Mouse (Mus musculus): ENCODE measurements around the gene Pmm1. TPM values are rescaled to one million over a fixed set of nuclear protein-coding genes. Genes with fewer than 3 reads are reported as not detected.
A peak's percentile ranks its signal among the peaks of the same experiment; 100 is the strongest.

Pmm1 gene
- total RNA-seq, 1 experiment from 2014 or later = 13.4 TPM

DNA sequence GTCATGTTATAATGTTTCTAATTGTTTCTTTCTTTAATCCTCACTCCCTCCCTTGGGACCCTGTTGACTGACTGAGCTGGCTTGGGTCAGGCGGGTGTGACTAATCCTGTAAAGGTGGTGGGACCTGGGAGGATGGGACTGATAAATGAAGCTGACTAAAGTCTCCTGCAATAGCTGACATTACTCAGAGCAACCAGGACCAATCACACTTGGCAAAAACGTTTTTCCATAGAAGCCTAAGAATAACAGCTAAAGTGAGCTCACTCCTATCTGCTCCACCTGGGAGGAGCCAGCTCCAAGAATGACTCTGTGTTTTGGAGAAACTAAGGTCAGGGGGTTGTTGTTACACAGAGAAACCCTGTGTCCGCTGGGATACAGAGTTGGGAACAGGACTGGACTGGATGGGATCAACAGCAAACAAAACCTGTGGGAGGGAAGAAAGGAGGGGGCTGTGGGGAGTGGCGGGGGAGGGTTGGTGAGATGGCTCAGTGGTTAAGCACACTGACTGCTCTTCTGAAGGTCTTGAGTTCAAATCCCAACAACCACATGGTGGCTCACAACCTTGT is 4.3 kb upstream of the Pmm1 start:
- ATAC-seq (replicated peaks in 1 of 2; ENCODE audit: insufficient read depth in 1 of 2, low FRiP score in 2 of 2, low TSS enrichment in 1 of 2, low read depth in 1 of 2, poor library complexity in 2 of 2, severe bottlenecking in 2 of 2) = no peak

DNA sequence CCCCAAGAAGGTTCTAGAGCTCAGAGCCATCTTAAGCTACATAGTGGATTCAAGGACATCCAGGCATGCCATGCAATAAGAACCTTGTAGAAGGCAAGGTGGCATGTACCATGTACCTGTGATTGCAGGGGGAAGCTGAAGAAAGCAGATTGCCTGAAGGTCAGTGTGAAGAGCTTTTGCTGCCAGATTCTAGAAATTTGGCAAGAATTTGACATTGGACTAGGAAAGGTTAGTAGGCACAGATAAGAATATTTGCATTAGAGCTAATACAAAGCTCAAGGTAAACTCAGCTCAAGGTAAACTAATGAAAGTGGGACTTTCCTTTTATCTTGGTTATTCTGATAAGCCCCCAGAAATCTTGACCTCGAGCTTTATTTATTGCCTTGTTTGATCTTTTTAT is 3.5 kb upstream of the Pmm1 start:
- no peak for ATAC-seq (replicated peaks in 1 of 2; ENCODE audit: insufficient read depth in 1 of 2, low FRiP score in 2 of 2, low TSS enrichment in 1 of 2, low read depth in 1 of 2, poor library complexity in 2 of 2, severe bottlenecking in 2 of 2)

DNA sequence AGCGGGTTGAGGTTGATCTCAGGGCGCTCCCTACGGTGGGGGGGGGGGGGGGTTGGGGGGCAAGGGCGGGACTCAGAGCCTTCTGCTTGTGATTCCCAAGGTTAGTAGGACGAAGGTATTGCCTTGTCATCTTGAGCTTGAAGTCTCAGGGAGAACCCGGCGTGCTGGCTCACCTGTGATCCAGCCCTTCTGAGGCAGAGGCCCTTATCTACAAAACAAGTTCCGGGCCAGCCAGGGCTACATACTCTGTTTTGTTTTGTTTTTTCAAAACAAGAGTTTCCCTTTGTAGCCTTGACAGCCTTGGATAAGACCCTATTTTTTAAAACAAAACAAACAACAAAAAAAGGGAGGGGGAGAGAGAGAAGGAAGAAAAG is 335 bp upstream of the Pmm1 start:
- ATAC-seq (replicated peaks in 1 of 2; ENCODE audit: insufficient read depth in 1 of 2, low FRiP score in 2 of 2, low TSS enrichment in 1 of 2, low read depth in 1 of 2, poor library complexity in 2 of 2, severe bottlenecking in 2 of 2) = no peak

DNA sequence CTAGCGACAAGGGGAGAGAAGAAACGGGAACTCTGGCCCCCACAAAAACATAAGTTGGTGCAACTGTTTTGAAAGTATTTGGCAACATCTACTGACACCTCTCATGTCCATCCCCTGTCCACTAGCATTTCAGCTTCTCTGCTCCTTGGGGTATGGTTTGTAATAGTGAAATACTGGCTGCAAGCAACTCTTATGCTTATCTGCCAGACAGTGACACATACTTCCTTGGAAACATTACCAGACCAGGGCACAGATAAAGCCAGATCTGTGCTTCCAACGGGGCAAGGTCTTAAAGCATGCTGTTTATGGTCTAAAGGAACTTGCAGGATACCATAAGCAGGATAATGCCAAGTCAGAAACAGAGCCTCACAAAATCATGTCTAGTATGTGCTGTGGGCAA is 1.8 kb downstream of the Pmm1 start:
- ATAC-seq (replicated peaks in 1 of 2; ENCODE audit: insufficient read depth in 1 of 2, low FRiP score in 2 of 2, low TSS enrichment in 1 of 2, low read depth in 1 of 2, poor library complexity in 2 of 2, severe bottlenecking in 2 of 2) = no peak

DNA sequence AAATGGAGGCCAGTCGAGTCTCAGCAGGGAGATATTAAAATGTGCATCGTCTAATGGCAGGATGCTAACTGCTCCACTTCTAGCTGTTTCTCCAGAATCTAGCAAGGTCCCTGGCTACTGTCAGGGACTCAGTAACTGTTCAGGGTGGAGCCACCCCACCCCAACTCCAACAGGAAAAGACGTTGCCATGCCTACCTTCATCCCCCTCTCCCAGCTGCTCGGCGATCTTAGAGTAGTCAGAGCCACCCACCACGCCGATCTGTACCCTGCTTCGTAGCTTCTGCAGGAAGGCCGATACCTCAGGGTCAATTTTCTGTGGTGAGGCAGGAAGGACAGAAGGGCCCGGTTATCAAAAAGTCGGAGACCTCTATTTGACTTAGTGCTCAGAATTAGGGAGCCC is 3.1 kb downstream of the Pmm1 start:
- ATAC-seq (replicated peaks in 1 of 2; ENCODE audit: insufficient read depth in 1 of 2, low FRiP score in 2 of 2, low TSS enrichment in 1 of 2, low read depth in 1 of 2, poor library complexity in 2 of 2, severe bottlenecking in 2 of 2) = no peak

DNA sequence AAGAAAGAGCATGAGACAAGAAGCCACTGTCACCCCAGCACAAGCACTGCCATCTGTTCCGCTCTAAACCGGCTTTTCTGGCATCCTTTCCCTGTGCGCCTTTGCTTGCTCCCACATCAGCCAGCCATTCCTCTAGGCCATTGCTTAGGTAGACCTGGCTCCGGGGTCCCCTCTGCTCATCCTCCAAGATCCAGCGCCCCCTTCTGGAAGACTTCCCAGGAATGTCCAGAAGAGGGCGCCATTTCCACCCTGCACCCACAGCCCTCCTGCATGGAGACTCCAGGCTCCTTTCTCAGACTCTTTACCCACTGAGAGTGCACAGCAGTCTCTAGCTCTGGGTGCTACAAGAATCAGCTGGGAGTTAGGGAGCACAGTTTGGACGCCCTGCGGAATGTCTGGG is 4.3 kb downstream of the Pmm1 start:
- ATAC-seq (replicated peaks in 1 of 2; ENCODE audit: insufficient read depth in 1 of 2, low FRiP score in 2 of 2, low TSS enrichment in 1 of 2, low read depth in 1 of 2, poor library complexity in 2 of 2, severe bottlenecking in 2 of 2) = 0 out of 4 replicates have a peak, but pooled peaks of 1 of the 2 experiments have one; percentile 30

DNA sequence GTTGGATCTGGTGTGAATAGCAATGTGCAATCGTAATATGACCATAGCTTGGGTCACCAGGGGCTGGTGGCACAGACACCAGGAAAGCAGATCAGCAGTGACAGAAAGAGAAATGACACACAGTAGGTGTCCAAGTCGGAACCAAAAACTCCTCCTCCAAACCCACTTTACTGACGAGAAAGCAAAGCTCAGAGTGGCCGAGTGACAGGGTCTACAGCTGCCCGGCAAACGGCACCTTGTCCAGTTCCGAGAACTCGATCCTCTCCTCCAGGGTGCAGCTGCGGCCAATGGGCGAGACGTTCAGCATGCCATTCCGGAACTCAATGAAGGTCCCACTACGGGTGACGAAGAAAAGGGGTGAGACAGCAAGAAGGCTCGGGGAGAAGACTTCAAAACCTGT is 5.3 kb downstream of the Pmm1 start:
- ATAC-seq (replicated peaks in 1 of 2; ENCODE audit: insufficient read depth in 1 of 2, low FRiP score in 2 of 2, low TSS enrichment in 1 of 2, low read depth in 1 of 2, poor library complexity in 2 of 2, severe bottlenecking in 2 of 2) = no peak

DNA sequence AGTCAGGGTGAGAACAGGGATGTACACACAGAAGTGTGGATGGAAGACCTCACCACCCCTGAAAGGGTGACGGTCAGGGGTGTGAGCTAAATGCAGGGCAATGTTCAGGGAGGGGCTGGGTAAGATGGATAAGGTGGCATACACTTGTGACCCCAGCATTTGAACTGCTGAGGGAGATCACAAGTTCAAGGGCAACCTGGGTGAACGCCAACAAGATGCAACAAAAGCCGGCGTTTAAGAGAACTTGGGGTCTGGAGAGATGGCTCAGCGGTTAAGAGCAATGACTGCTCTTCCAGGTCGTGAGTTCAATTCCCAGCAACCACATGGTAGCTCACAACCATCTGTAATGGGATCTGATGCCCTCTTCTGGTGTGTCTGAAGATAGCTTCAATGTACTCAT is 6.0 kb downstream of the Pmm1 start:
- ATAC-seq (replicated peaks in 1 of 2; ENCODE audit: insufficient read depth in 1 of 2, low FRiP score in 2 of 2, low TSS enrichment in 1 of 2, low read depth in 1 of 2, poor library complexity in 2 of 2, severe bottlenecking in 2 of 2) = no peak

DNA sequence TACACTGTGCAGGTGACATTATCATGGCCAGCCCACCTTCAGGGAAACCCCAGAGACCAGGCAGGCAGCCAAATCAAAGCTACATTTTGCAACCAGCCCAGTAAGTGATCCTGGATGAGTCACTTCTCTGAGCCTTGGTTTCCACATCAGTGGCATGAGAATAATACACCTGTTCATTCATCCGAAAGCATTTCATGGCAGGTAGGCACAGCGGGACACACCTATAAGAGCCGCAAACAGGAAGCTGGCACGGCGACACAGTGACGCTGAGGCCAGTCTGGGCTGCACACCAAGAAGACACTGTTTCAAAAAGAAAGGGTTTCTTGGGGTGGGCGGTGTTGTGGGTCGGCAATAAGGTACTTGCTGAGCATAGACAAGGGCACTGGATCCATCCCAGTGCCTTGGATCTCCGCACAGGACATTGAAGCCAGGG is 6.6 kb downstream of the Pmm1 start:
- ATAC-seq (replicated peaks in 1 of 2; ENCODE audit: insufficient read depth in 1 of 2, low FRiP score in 2 of 2, low TSS enrichment in 1 of 2, low read depth in 1 of 2, poor library complexity in 2 of 2, severe bottlenecking in 2 of 2) = no peak

DNA sequence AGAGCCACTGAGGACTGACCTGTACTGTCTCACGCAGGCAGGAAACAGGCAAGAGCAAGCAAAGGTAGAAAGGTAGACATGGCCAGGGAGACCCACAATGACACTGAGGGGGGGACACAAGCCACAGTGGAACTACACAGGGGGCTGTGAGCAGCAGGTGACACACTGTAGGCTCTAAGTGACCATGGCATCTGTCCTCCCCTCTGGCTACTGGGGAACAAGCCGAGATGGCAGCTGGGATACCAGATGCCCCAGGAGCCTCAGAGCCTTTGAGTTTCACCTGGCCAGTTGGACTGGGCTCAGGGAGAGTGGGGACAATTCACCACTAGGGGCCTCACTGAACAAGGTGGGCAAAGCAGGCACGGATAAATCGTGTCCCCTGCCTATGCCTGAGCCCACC is 8.4 kb downstream of the Pmm1 start:
- ATAC-seq (replicated peaks in 1 of 2; ENCODE audit: insufficient read depth in 1 of 2, low FRiP score in 2 of 2, low TSS enrichment in 1 of 2, low read depth in 1 of 2, poor library complexity in 2 of 2, severe bottlenecking in 2 of 2) = no peak

DNA sequence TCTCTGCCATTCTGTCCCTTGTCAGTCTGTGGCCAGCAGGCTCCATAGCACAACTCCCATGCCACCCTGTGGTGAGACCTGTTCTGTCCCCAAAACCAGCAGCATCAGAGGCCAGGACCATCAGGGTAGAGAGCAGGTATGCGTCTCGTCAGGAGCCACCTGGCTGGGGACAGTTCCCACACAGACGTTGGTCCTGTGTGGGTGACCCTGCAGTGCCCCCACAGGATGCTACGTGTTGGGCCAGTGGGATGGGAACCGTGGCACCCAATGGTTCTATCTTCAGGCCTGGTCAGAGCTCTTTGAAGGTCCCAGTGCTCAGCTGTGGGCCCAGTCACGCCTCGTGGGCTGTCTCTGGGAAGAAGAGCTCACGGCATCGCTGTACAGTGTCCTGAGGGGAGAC is 9.6 kb downstream of the Pmm1 start:
- no peak for ATAC-seq (replicated peaks in 1 of 2; ENCODE audit: insufficient read depth in 1 of 2, low FRiP score in 2 of 2, low TSS enrichment in 1 of 2, low read depth in 1 of 2, poor library complexity in 2 of 2, severe bottlenecking in 2 of 2)

DNA sequence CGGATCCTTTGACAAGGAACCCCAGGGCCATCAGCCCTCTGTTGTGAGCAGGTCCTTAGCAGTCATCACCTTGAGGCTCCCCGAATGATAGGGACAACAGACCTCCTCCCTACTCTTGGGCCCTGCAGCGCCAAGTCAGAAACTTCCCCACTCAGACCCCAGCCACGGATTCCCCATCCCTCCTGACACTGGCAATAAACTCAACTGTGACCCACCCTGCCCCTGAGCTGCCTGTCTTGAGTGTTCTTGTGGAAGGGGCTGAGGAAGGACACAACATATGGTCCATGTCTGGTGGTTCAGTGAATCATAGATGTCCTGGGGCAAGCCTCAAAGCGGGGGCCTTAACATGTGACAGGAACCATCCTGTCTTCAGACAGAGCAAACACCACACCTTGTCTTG is 10.0 kb downstream of the Pmm1 start:
- ATAC-seq (replicated peaks in 1 of 2; ENCODE audit: insufficient read depth in 1 of 2, low FRiP score in 2 of 2, low TSS enrichment in 1 of 2, low read depth in 1 of 2, poor library complexity in 2 of 2, severe bottlenecking in 2 of 2) = no peak

DNA sequence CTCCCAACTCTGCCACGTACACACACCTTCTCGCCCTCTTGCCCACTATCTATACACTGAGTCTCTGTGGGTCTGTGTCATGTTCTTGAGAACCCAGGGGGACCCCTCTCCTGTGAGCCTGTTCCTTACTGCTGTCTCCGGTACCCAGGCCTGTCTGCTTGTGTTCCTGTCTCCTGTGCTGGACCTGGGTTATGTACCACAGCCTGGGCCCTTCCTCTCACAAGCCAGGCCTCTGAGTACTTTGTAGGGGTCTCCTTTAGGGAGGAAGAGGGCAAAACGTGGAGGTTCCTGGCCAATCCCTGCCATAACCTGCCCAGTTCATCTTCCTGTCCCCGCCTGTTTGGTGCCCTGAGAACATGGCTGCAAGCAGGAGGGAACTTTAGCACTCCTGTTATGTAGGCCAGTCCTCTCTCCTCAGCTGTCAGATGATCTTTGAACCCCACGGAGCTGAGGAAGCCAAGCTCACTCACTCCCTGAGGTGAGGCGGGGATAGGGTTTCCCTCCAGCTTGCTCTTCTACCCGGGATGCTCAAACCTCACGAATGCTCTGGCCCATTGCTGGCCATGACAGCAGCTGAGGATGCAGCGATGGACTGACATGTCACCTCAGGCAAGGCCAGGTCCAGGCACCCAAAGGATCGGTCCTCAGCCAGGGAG is 11.1 kb downstream of the Pmm1 start:
- no peak for ATAC-seq (replicated peaks in 1 of 2; ENCODE audit: insufficient read depth in 1 of 2, low FRiP score in 2 of 2, low TSS enrichment in 1 of 2, low read depth in 1 of 2, poor library complexity in 2 of 2, severe bottlenecking in 2 of 2)

DNA sequence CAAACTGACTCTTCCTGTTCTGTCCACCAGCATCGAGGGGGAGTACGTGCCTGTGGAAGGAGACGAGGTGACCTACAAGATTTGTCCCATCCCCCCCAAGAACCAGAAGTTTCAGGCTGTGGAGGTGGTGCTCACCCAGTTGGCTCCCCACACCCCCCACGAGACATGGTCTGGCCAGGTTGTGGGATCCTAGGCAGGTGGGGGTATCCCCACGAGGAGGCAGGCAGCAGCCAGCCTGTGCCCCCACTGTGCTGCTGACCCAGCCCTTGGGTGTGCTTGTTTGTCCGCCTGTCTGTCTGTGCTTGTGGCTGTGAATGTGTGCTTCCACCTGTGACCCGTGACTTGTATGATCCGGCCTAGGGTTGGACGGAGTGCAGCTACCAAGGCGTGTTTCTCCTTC is 11.7 kb downstream of the Pmm1 start:
- ATAC-seq (replicated peaks in 1 of 2; ENCODE audit: insufficient read depth in 1 of 2, low FRiP score in 2 of 2, low TSS enrichment in 1 of 2, low read depth in 1 of 2, poor library complexity in 2 of 2, severe bottlenecking in 2 of 2) = no peak

DNA sequence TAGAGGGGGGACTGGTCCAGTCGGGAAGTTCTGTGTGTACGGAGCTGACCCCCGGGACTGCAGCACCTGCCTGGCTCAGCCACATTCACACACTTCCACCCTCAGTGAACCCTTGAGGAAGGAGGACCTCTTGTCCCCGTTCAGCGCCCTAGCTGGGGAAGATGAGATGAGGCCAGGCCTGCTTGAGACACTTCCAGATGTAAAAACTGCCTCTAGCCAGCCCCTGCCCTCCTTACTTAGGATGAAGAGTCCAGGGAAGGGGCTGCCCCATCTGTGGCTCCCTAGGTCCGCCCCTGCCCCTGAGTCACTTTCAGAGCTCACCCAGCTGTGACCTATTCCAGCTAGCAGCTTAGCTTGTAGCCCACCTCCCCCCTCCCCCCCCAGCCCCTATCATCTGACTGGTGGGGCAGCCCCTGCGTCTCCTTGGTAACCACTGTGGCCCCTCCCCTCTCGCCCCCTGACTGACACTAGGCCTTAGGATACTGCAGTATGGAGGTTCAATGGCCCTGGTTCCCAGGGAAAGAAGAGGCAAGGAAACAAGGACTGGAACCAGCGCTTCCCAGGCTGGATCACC is 17.5 kb downstream of the Pmm1 start:
- ATAC-seq (replicated peaks in 1 of 2; ENCODE audit: insufficient read depth in 1 of 2, low FRiP score in 2 of 2, low TSS enrichment in 1 of 2, low read depth in 1 of 2, poor library complexity in 2 of 2, severe bottlenecking in 2 of 2) = no peak

DNA sequence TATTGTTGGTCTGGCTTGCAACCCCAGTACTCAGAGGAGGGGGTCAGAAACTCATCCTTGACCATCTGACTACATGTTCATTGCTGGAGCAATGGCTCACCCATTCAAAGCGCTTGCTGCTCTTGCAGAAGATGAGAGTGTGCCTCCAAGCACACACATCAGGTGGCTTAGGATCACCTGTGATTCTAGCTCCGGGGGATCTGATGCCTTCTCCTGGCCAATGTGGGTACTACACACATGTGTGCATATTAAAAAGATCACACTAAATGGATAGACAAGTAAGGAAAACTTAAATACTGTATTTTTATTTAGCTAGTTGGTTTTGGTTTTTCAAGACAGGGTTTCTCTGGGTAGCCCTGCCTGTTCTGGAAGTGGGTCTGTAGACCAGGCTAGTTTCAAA is 19.7 kb downstream of the Pmm1 start:
- no peak for ATAC-seq (replicated peaks in 1 of 2; ENCODE audit: insufficient read depth in 1 of 2, low FRiP score in 2 of 2, low TSS enrichment in 1 of 2, low read depth in 1 of 2, poor library complexity in 2 of 2, severe bottlenecking in 2 of 2)

DNA sequence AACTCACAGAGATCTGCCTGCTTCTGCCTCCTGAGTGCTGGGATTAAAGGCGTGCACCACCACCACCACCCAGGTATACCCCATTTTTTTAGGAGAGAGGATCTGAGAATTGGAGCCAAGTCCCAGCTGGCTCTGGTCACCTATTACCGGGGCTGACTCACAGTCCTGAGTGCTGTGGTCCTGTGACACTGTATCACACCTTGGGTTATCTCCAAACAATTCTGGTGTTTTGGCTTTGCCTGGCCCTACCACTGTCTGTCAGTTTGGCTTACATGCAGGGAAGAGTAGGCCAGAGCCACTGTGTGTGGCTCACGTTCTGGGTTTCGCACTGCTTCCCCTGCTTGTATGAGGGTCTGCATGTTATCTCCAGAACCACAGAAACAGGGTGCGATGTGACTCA is 20.5 kb downstream of the Pmm1 start:
- ATAC-seq (replicated peaks in 1 of 2; ENCODE audit: insufficient read depth in 1 of 2, low FRiP score in 2 of 2, low TSS enrichment in 1 of 2, low read depth in 1 of 2, poor library complexity in 2 of 2, severe bottlenecking in 2 of 2) = no peak

DNA sequence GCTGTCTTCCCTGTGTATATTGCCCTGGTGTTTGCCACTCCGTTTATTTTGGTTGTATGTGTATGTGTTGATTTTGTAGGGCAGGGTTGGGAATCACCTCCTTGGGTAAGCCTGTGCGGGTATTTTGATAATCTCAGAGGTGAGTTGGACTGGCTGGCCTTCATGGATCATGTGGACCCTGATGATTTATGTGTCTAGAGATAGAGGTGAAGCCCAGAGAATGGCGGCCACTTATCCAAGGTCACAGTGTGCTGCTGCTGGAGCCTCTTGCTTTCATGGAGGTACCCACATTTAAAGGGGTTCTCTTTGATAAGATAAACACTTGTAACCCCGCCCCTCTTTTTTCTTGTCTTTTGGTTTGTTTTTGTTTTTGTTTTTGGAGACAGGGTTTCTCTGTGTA is 21.0 kb downstream of the Pmm1 start:
- ATAC-seq (replicated peaks in 1 of 2; ENCODE audit: insufficient read depth in 1 of 2, low FRiP score in 2 of 2, low TSS enrichment in 1 of 2, low read depth in 1 of 2, poor library complexity in 2 of 2, severe bottlenecking in 2 of 2) = no peak

DNA sequence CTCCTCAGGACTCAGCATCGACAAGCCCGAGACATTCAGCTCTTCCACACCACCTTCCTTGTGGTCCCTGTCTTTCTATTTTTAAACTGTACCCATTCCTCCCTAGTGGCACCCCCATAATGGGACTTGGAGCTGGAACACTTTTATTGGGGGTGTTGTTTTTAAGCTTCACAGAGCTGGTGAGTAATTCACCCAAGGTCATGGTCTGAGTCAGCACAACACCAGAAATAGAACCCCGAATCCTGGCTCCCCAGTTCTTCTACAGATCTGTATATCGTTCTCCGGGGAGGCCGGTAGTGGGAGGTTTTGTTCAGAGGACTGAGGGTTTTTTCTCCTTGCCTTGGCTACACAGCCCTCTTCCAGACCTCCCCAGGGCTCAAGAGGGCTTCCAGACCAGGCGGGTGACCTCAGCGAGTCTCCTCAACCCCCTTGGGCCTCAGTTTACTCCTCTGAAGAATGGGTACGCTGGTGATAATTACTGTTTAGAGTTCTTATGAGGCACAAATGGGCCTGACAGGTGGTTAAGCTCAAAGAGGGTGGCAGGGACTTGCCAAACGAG is 21.5 kb downstream of the Pmm1 start:
- ATAC-seq (replicated peaks in 1 of 2; ENCODE audit: insufficient read depth in 1 of 2, low FRiP score in 2 of 2, low TSS enrichment in 1 of 2, low read depth in 1 of 2, poor library complexity in 2 of 2, severe bottlenecking in 2 of 2) = no peak

All from hematopoietic stem cell, adult 5-6 weeks (primary cell).